Mouse (Mus musculus) small intestine, adult 2 months (tissue): Measurements from ENCODE around the gene Aspg.

Experiments used
- CTCF ChIP-seq: fragments of 200-500 bp; IDR thresholded peaks from 2 replicates; pipeline ENCODE4 v1.5.1; 2012; ENCODE audit warnings: low read depth, mild to moderate bottlenecking, control low read depth, inconsistent platforms, low read length, moderate library complexity, mixed read lengths; ENCODE audit not compliant: insufficient replicate concordance, insufficient read length; ENCODE audit errors: extremely low read depth
- POLR2A ChIP-seq: fragments of 200-500 bp; IDR thresholded peaks from 2 replicates; pipeline ENCODE4 v1.6.1; 2012; ENCODE audit warnings: low read depth, mild to moderate bottlenecking, control low read depth, inconsistent platforms, low read length, moderate library complexity

DNA sequence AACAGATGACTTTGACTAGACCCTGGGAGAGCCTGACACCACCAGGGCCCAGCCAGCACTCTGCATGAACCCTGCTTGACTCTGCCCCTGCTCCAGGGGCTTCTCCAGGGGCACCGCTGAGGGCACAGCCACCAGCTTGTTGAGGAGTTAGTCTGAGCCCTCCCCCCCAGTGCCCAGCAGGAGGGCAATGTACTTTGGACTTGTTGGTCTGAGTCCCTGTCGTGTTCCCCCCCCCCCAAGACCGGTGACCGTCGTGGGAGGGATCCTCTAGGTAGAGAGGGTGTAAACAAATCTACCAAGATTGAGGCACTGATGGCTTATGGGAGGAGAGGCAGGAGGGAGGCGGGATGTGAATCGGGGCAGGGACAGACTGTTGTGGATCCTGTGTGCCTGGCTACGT is 51.8 kb downstream of the Aspg start:
- TF ChIP-seq CTCF (no peak), POLR2A (no peak)
